Mouse (Mus musculus) heart, adult 2 months (tissue): ENCODE results near the gene Fam120a.

Experiments used
- CTCF ChIP-seq: fragments of 200-600 bp; IDR thresholded peaks from 2 replicates; pipeline ENCODE4 v1.8.1; 2022; ENCODE audit warnings: antibody characterized with exemption, mild to moderate bottlenecking, moderate library complexity
- EP300 ChIP-seq: fragments of 200-500 bp; IDR thresholded peaks from 2 replicates; pipeline ENCODE4 v1.6.1; 2011; ENCODE audit warnings: low read depth, low read length, control low read depth; ENCODE audit not compliant: insufficient read depth
- POLR2A ChIP-seq: fragments of 200-500 bp; IDR thresholded peaks from 2 replicates; pipeline ENCODE4 v1.6.1; 2011; ENCODE audit warnings: mild to moderate bottlenecking, low read depth, low read length, control low read depth; ENCODE audit not compliant: insufficient read depth

GRCm38 (mm10) chr13:48948951-48949350 lies 18.9 kb downstream of the Fam120a start:
- no peak for TF ChIP-seq EP300
- no peak for TF ChIP-seq POLR2A
- TF ChIP-seq CTCF = no peak
